Mouse (Mus musculus) CH12.LX (cell line): ENCODE results near the gene Ung.
A peak's percentile ranks its signal among the peaks of the same experiment; 100 is the strongest.

ENCODE experiments used
- CTCF ChIP-seq, 2 experiments: IDR thresholded peaks in 1 of 2; conservative IDR thresholded peaks in 1 of 2; 2 replicates each; pipeline ENCODE4 v1.5.1; 2011 to 2012; ENCODE audit warnings: low read depth in 2 of 2, low read length in 2 of 2, improper control_type of control experiment in 1 of 2, inconsistent platforms in 1 of 2, mild to moderate bottlenecking in 1 of 2, moderate library complexity in 1 of 2
- HCFC1 ChIP-seq: IDR thresholded peaks from 2 replicates; pipeline ENCODE4 v1.6.1; 2012; ENCODE audit warnings: low read depth, mild to moderate bottlenecking, inconsistent platforms, low read length, improper control_type of control experiment
- JUN ChIP-seq: IDR thresholded peaks from 2 replicates; pipeline ENCODE4 v1.6.1; 2011; ENCODE audit warnings: low read depth, mild to moderate bottlenecking, low read length, improper control_type of control experiment, moderate library complexity; ENCODE audit not compliant: insufficient read depth
- NELFE ChIP-seq: IDR thresholded peaks from 2 replicates; pipeline ENCODE4 v1.6.1; 2011; ENCODE audit warnings: low read depth, low read length, improper control_type of control experiment
- NRF1 ChIP-seq: IDR thresholded peaks from 2 replicates; pipeline ENCODE4 v1.6.1; 2014; ENCODE audit warnings: low read depth, mild to moderate bottlenecking, inconsistent platforms, low read length, improper control_type of control experiment, moderate library complexity
- POLR2A ChIP-seq: IDR thresholded peaks from 2 replicates; pipeline ENCODE4 v1.6.1; 2011; ENCODE audit warnings: low read depth, mild to moderate bottlenecking, improper control_type of control experiment, low read length
- TCF12 ChIP-seq: IDR thresholded peaks from 2 replicates; pipeline ENCODE4 v1.6.1; 2014; ENCODE audit warnings: low read depth, mild to moderate bottlenecking, inconsistent platforms, low read length, improper control_type of control experiment
- ZC3H11A ChIP-seq: IDR thresholded peaks from 2 replicates; pipeline ENCODE4 v1.6.1; 2012; ENCODE audit warnings: low read depth, mild to moderate bottlenecking, inconsistent platforms, low read length, improper control_type of control experiment

GRCm38 (mm10) chr5:114183493-114183892 is 53.3 kb downstream of the Ung start:
- no peak for TF ChIP-seq CTCF (conservative IDR thresholded peaks at IDR 0.05 in 1 of 2, IDR thresholded peaks at IDR 0.05 in 1 of 2; ENCODE audit: low read depth in 2 of 2, low read length in 2 of 2)
- no peak for TF ChIP-seq NRF1
- no peak for TF ChIP-seq POLR2A
- no peak for TF ChIP-seq ZC3H11A
- no peak for TF ChIP-seq NELFE
- no peak for TF ChIP-seq JUN
- TF ChIP-seq HCFC1 = no peak
- peak; percentile 57; the same call in 1 of the 2 replicates for TF ChIP-seq TCF12
